Mouse (Mus musculus): ENCODE measurements around the gene Sept12. TPM values are rescaled to one million over a fixed set of nuclear protein-coding genes. Genes with fewer than 3 reads are reported as not detected.

Gene Sept12
- polyA plus RNA-seq, 1 experiment from 2014 or later: not detected

DNA sequence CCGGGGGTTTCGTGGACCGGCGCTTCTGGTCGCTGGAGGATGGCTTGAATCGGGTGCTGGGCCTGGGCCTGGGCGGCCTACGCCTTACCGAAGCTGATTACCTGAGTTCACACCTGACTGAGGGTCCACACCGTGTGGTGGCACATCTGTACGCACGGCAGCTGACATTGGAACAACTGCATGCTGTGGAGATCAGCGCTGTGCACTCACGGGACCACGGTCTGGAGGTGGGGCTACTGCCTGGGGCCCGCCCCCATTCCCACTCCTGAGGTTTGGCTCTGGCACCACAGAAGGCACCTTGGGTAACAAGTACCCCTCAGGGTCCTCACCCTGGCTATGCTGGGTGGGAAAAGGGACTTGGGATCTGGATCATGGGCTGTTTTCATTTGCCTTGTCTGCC, 58.2 kb downstream of the Sept12 start:
- ATAC-seq (replicated peaks; ENCODE audit: insufficient number of reproducible peaks, low FRiP score, low TSS enrichment, low read depth) (peak; percentile 41), DNase-seq (ENCODE audit: low spot score) (peak; percentile 32)
- Histone ChIP-seq H3K36me3 (replicated peaks; ENCODE audit: control insufficient read depth, insufficient read depth, low read depth, low read length) (peaks cover 5% of the 10 kb centered on the region), H3K4me3 (ENCODE audit: low read depth, low read length) (peak overlapping the region; percentile 68), H3K9me3 (replicated peaks; ENCODE audit: control insufficient read depth, low read length) (no peaks in the 10 kb centered on the region), H3K27me3 (ENCODE audit: control insufficient read depth, insufficient read depth, low read length) (no peaks in the 10 kb centered on the region), H3K4me2 (ENCODE audit: low read depth, low read length) (peak overlapping the region; percentile 57), H3K9ac (replicated peaks; ENCODE audit: low read length) (peak overlapping the region; percentile 66), H3K4me1 (ENCODE audit: control insufficient read depth, insufficient read depth, low read length) (peaks cover 5% of the 10 kb centered on the region; the same call in 1 of the 2 replicates), H3K27ac (replicated peaks; ENCODE audit: low read depth, low read length) (peak overlapping the region; percentile 5; the same call in 1 of the 2 replicates)
- WGBS: 3% methylated on average over 16 of the region's 16 CpGs

DNA sequence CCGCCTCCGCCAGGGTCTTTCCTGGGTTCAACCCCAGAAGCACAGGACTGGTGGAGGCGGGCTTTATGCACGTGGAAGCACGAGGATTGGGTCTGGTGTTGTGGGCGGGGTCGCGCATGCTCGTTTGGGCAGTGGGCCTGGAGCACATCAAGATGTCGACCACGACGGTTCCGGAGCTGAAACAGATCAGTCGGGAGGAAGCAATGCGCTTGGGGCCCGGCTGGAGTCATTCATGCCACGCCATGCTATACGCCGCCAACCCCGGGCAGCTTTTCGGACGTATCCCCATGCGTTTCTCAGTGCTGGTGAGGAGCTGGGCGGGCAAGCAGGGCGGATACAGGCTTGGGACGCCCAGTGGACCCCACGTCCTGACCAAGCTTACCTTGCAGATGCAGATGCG, 58.7 kb downstream of the Sept12 start:
- Histone ChIP-seq H3K27me3 (ENCODE audit: control insufficient read depth, insufficient read depth, low read length) (no peaks in the 10 kb centered on the region), H3K36me3 (replicated peaks; ENCODE audit: control insufficient read depth, insufficient read depth, low read depth, low read length) (peaks cover 4% of the 10 kb centered on the region), H3K9ac (replicated peaks; ENCODE audit: low read length) (peak overlapping the region; percentile 66), H3K9me3 (replicated peaks; ENCODE audit: control insufficient read depth, low read length) (no peaks in the 10 kb centered on the region), H3K4me2 (ENCODE audit: low read depth, low read length) (peak overlapping the region; percentile 57), H3K4me1 (ENCODE audit: control insufficient read depth, insufficient read depth, low read length) (peaks cover 5% of the 10 kb centered on the region; the same call in 1 of the 2 replicates), H3K4me3 (ENCODE audit: low read depth, low read length) (peak overlapping the region; percentile 68), H3K27ac (replicated peaks; ENCODE audit: low read depth, low read length) (peak overlapping the region; percentile 5; the same call in 1 of the 2 replicates)
- DNase-seq (ENCODE audit: low spot score) (peak; percentile 96), ATAC-seq (replicated peaks; ENCODE audit: insufficient number of reproducible peaks, low FRiP score, low TSS enrichment, low read depth) (peak; percentile 92)
- 0% methylated on average over 28 of the region's 28 CpGs for WGBS

DNA sequence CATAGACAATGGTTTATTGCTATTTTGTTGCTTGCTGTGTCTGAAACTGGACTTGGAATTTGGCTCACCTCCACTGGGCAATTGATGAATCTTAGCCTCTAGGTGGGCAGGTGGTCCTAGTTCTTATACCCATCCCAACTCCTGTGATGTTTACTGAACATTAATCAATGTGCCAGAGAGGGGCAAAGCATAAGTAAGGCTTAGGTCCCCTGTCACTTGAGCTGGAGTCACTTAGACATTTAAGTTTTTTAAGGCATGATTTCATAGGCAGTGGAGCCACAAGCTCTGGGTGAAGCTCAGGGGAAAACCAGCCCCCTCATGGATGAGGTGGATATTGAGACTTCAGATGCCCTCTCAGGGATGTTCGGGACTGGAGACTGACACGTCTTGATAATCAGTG, 59.2 kb downstream of the Sept12 start, which contains the start of gene Nudt16l1:
Gene Nudt16l1 (plus strand): TSS at position 301 of the 400 bp plus-strand sequence.
- 3% methylated on average over 2 of the region's 2 CpGs for WGBS
- DNase-seq (ENCODE audit: low spot score) (no peak), ATAC-seq (replicated peaks; ENCODE audit: insufficient number of reproducible peaks, low FRiP score, low TSS enrichment, low read depth) (no peak)
- Histone ChIP-seq H3K4me2 (ENCODE audit: low read depth, low read length) (peak within 1 kb of the TSS; percentile 57), H3K4me1 (ENCODE audit: control insufficient read depth, insufficient read depth, low read length) (peaks cover 5% of the 10 kb centered on the region; the same call in 1 of the 2 replicates), H3K36me3 (replicated peaks; ENCODE audit: control insufficient read depth, insufficient read depth, low read depth, low read length) (peaks cover 3% of the 10 kb centered on the region), H3K4me3 (ENCODE audit: low read depth, low read length) (peak within 1 kb of the TSS; percentile 68), H3K9me3 (replicated peaks; ENCODE audit: control insufficient read depth, low read length) (no peaks in the 10 kb centered on the region), H3K27me3 (ENCODE audit: control insufficient read depth, insufficient read depth, low read length) (no peaks in the 10 kb centered on the region), H3K27ac (replicated peaks; ENCODE audit: low read depth, low read length) (peak within 1 kb of the TSS; percentile 5; the same call in 1 of the 2 replicates), H3K9ac (replicated peaks; ENCODE audit: low read length) (peak within 1 kb of the TSS; percentile 66)

DNA sequence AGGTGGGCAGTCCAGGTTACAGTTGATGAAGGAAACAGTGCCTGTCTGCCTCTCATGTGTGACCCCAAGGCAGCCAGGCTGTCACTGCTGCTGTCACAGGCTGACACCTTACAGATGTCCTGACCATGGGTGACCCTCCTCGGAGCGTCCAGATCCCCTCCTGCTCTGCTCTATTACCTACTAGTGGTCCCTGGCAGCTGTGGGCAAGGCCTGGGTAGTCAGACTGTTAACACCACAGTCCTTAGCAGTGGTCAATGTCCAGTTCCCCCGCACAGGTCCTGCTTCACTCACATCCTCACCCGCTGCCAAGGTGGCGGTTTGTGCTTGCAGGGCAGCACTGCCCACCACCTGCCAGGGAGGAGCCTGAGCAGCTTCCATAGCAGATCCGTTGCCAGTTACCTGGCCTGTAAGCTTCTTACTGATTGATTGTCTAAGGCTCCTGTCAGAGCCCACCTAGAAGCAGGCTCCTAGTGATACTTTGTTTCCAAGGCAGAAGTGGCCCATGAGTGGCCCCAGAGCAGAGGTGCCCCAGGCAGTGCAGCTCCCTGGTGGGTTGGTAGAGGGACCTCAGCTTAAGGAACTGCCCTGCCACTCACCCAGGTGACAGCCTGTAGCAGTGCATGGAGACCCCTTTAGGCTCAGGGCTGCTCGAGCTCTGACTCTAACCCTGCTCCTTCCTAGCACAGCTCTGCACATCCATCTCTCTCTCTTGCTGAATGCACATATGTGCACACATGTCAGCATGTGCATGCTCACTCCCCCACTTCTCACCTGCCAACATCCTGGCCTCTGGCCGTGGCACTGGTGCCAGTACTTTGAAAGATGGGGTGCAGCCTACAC, 60.1 kb downstream of the Sept12 start:
- H3K36me3 ChIP-seq (replicated peaks; ENCODE audit: control insufficient read depth, insufficient read depth, low read depth, low read length): peaks cover 3% of the 10 kb centered on the region
- no peak overlapping the region for H3K27ac ChIP-seq (replicated peaks; ENCODE audit: low read depth, low read length)
- 86% methylated on average over 8 of the region's 8 CpGs for whole genome bisulfite sequencing
- H3K27me3 ChIP-seq (ENCODE audit: control insufficient read depth, insufficient read depth, low read length): no peaks in the 10 kb centered on the region
- H3K4me2 ChIP-seq (ENCODE audit: low read depth, low read length): no peak overlapping the region
- no peaks in the 10 kb centered on the region for H3K9me3 ChIP-seq (replicated peaks; ENCODE audit: control insufficient read depth, low read length)
- peaks cover 5% of the 10 kb centered on the region; the same call in 1 of the 2 replicates for H3K4me1 ChIP-seq (ENCODE audit: control insufficient read depth, insufficient read depth, low read length)
- ATAC-seq (replicated peaks; ENCODE audit: insufficient number of reproducible peaks, low FRiP score, low TSS enrichment, low read depth): no peak
- DNase-seq (ENCODE audit: low spot score): no peak
- no peak overlapping the region for H3K9ac ChIP-seq (replicated peaks; ENCODE audit: low read length)
- no peak overlapping the region for H3K4me3 ChIP-seq (ENCODE audit: low read depth, low read length)

Other genes starting within 250 kb of the Sept12 start
- gene Cdip1, start 207.6 kb downstream of the Sept12 start, polyA plus RNA-seq (2014; fragmentation: Nextera tagmentation; extraction: Ambion mirVana): 76.1 and 80.8 TPM in 2 replicates
- 0.28 TPM in 1 of 2 replicates, not detected in the other for gene 4930562C15Rik, start 162.4 kb downstream of the Sept12 start, polyA plus RNA-seq (2014; fragmentation: Nextera tagmentation; extraction: Ambion mirVana)
- 26.2 and 26.4 TPM in 2 replicates for gene Ubald1, start 117.5 kb downstream of the Sept12 start, polyA plus RNA-seq (2014; fragmentation: Nextera tagmentation; extraction: Ambion mirVana)
- 67.9 and 72.2 TPM in 2 replicates for gene Mgrn1, start 111.6 kb downstream of the Sept12 start, polyA plus RNA-seq (2014; fragmentation: Nextera tagmentation; extraction: Ambion mirVana)
- 155 and 164 TPM in 2 replicates for gene Nudt16l1, start 59.1 kb downstream of the Sept12 start, polyA plus RNA-seq (2014; fragmentation: Nextera tagmentation; extraction: Ambion mirVana)
- 32.4 and 39.7 TPM in 2 replicates for gene Anks3, start 33.6 kb downstream of the Sept12 start, polyA plus RNA-seq (2014; fragmentation: Nextera tagmentation; extraction: Ambion mirVana)
- gene Smim22, start 9.4 kb upstream of the Sept12 start, polyA plus RNA-seq (2014; fragmentation: Nextera tagmentation; extraction: Ambion mirVana): 1.5 and 2.2 TPM in 2 replicates
- gene Rogdi, start 15.7 kb upstream of the Sept12 start, polyA plus RNA-seq (2014; fragmentation: Nextera tagmentation; extraction: Ambion mirVana): 56.5 and 60.2 TPM in 2 replicates
- gene Glyr1, start 52.0 kb upstream of the Sept12 start, polyA plus RNA-seq (2014; fragmentation: Nextera tagmentation; extraction: Ambion mirVana): 131 and 140 TPM in 2 replicates
- 21.0 and 21.5 TPM in 2 replicates for gene Ubn1, start 52.2 kb upstream of the Sept12 start, polyA plus RNA-seq (2014; fragmentation: Nextera tagmentation; extraction: Ambion mirVana)
- 1.6 and 2.0 TPM in 2 replicates for gene Ppl, start 134.6 kb upstream of the Sept12 start, polyA plus RNA-seq (2014; fragmentation: Nextera tagmentation; extraction: Ambion mirVana)
- 0.07 and 0.08 TPM in 2 replicates for gene Sec14l5, start 149.3 kb upstream of the Sept12 start, polyA plus RNA-seq (2014; fragmentation: Nextera tagmentation; extraction: Ambion mirVana)
- gene Nagpa, start 206.2 kb upstream of the Sept12 start, polyA plus RNA-seq (2014; fragmentation: Nextera tagmentation; extraction: Ambion mirVana): 10.7 and 13.6 TPM in 2 replicates
- 2.0 and 3.1 TPM in 2 replicates for gene AU021092, start 224.4 kb upstream of the Sept12 start, polyA plus RNA-seq (2014; fragmentation: Nextera tagmentation; extraction: Ambion mirVana)
- gene Alg1, start 235.8 kb upstream of the Sept12 start, polyA plus RNA-seq (2014; fragmentation: Nextera tagmentation; extraction: Ambion mirVana): 22.6 and 26.1 TPM in 2 replicates

Data from embryonic facial prominence, embryonic 11.5 days (tissue).